Mouse (Mus musculus) liver, adult 2 months (tissue): ENCODE data around the gene Rbm38. TPM values are rescaled to one million over a fixed set of nuclear protein-coding genes. Genes with fewer than 3 reads are reported as not detected.

Source experiments
- DNase-seq: peaks from one replicate; pipeline ENCODE4 v3.0.0-alpha.2; 2011; ENCODE audit warnings: low read depth, low spot score; ENCODE audit errors: extremely low read depth
- H3K27ac ChIP-seq: fragments of 200-500 bp; replicated peaks from 2 replicates; pipeline ENCODE4 v1.5.1; 2012; ENCODE audit warnings: low read depth, mild to moderate bottlenecking, control low read depth, inconsistent platforms, low read length; ENCODE audit not compliant: insufficient read depth
- H3K27me3 ChIP-seq: fragments of 200-500 bp; 2 replicates; pipeline ENCODE4 v1.6.1; 2012; ENCODE audit warnings: mild to moderate bottlenecking, moderate library complexity, low read length, inconsistent platforms; ENCODE audit not compliant: control insufficient read depth, insufficient read depth
- H3K36me3 ChIP-seq: fragments of 200-500 bp; 2 replicates; pipeline ENCODE4 v1.6.1; 2012; ENCODE audit warnings: low read length, inconsistent platforms; ENCODE audit not compliant: control insufficient read depth, insufficient read depth
- H3K4me1 ChIP-seq: fragments of 200-500 bp; 2 replicates; pipeline ENCODE4 v1.6.1; 2011; ENCODE audit warnings: low read length; ENCODE audit not compliant: control insufficient read depth, insufficient read depth
- H3K4me3 ChIP-seq: fragments of 200-500 bp; 2 replicates; pipeline ENCODE4 v1.5.1; 2011; ENCODE audit warnings: low read depth, mild to moderate bottlenecking, control low read depth, low read length, moderate library complexity; ENCODE audit not compliant: insufficient read depth
- H3K79me2 ChIP-seq: fragments of 200-500 bp; 2 replicates; pipeline ENCODE4 v1.6.1; 2012; ENCODE audit warnings: inconsistent platforms, mild to moderate bottlenecking, low read length, moderate library complexity; ENCODE audit not compliant: control insufficient read depth, insufficient read depth
- H3K9ac ChIP-seq: fragments of 200-500 bp; 2 replicates; pipeline ENCODE4 v1.6.1; 2012; ENCODE audit warnings: low read depth, mild to moderate bottlenecking, control low read depth, inconsistent platforms, low read length
- CTCF ChIP-seq: fragments of 200-500 bp; IDR thresholded peaks from 2 replicates; pipeline ENCODE4 v1.5.1; 2011; ENCODE audit warnings: low read depth, low read length, control low read depth
- POLR2A ChIP-seq: fragments of 200-500 bp; IDR thresholded peaks from 2 replicates; pipeline ENCODE4 v1.6.1; 2011; ENCODE audit warnings: low read length, control low read depth; ENCODE audit not compliant: insufficient read depth; ENCODE audit errors: extremely low read depth
- WGBS: fragments of 180-500 bp; shearing (Covaris S2); methylation state at CpG from one replicate; pipeline ENCODE4 v1.1.7; 2018; 5-methylcytosine and 5-hydroxymethylcytosine counted together
- polyA plus RNA-seq: library from polyadenylated mRNA; depleted of rRNA; stranded (reverse); fragments of >200 nt; gene quantifications from 2 replicates; pipeline ENCODE4 v1.2.3, GENCODE M21; 2012
- total RNA-seq: library from RNA; depleted of rRNA; stranded (reverse); fragments of >200 nt; gene quantifications from 2 replicates; pipeline ENCODE4 v1.2.3, GENCODE M21; 2014

Gene Rbm38
- total and polyA plus RNA-seq, 2 experiments: 0.55 to 11.1 TPM

DNA sequence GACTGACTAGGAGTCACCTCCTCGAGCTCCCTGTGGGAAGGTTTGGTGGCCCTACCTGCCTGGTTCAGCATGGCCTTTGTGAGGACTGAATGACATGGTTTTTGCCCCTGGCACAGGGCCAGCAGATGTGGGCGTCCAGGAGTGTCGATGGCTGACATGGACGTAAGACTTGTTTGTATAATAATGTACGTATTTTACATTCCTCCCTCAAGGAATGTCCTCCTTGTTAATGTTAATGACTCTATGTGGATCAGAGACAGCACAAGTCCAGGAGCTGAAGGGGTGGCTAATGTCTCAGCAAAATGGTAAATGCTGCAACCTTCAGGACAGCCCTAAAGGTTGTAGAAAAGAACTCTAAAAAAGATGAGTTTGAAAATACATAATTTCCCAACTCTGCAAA lies 53.4 kb downstream of the Rbm38 start:
- no peak for DNase-seq
- Histone ChIP-seq H3K27me3 (no peaks in the 10 kb centered on the region), H3K4me3 (no peak overlapping the region), H3K36me3 (no peaks in the 10 kb centered on the region), H3K9ac (no peak overlapping the region), H3K4me1 (no peaks in the 10 kb centered on the region), H3K79me2 (no peaks in the 10 kb centered on the region), H3K27ac (no peak overlapping the region)
- 40% methylated on average over 5 of the region's 5 CpGs for WGBS
- TF ChIP-seq CTCF: no peak
- TF ChIP-seq POLR2A: no peak

- Histone ChIP-seq H3K27me3 (no peaks in the 10 kb centered on the region), H3K36me3 (no peaks in the 10 kb centered on the region), H3K79me2 (no peaks in the 10 kb centered on the region), H3K27ac (no peak overlapping the region), H3K4me1 (no peaks in the 10 kb centered on the region), H3K9ac (no peak overlapping the region), H3K4me3 (no peak overlapping the region)
- no peak for TF ChIP-seq POLR2A
- no peak for TF ChIP-seq CTCF
- 51% methylated on average over 9 of the region's 9 CpGs for WGBS
- DNase-seq: no peak
These were observed 56.6 kb downstream of the Rbm38 start for GRCm38 (mm10) chr2:173076921-173077320.

GRCm38 (mm10) chr2:173079766-173080549 lies 59.7 kb downstream of the Rbm38 start:
- TF ChIP-seq CTCF: no peak
- no peak for TF ChIP-seq POLR2A
- 78% methylated on average over 10 of the region's 10 CpGs for WGBS

GRCm38 (mm10) chr2:173080785-173081241 lies 60.5 kb downstream of the Rbm38 start:
- Histone ChIP-seq H3K27me3 (no peaks in the 10 kb centered on the region), H3K4me1 (no peaks in the 10 kb centered on the region), H3K4me3 (no peak overlapping the region), H3K27ac (no peak overlapping the region), H3K36me3 (no peaks in the 10 kb centered on the region), H3K79me2 (no peaks in the 10 kb centered on the region), H3K9ac (no peak overlapping the region)
- DNase-seq: peak; percentile 49
- TF ChIP-seq POLR2A (no peak), CTCF (peak; percentile 95)
- 28% methylated on average over 10 of the region's 10 CpGs for WGBS

More at GRCm38 (mm10) chr2:173079766-173080549, 59.7 kb downstream of the Rbm38 start:
- no peak for DNase-seq
- no peaks in the 10 kb centered on the region for H3K4me1 ChIP-seq
- H3K36me3 ChIP-seq: no peaks in the 10 kb centered on the region
- no peak overlapping the region for H3K27ac ChIP-seq
- H3K9ac ChIP-seq: no peak overlapping the region
- H3K79me2 ChIP-seq: no peaks in the 10 kb centered on the region
- H3K4me3 ChIP-seq: no peak overlapping the region
- H3K27me3 ChIP-seq: no peaks in the 10 kb centered on the region

GRCm38 (mm10) chr2:173082706-173083105 lies 62.4 kb downstream of the Rbm38 start:
- Histone ChIP-seq H3K79me2 (no peaks in the 10 kb centered on the region), H3K36me3 (no peaks in the 10 kb centered on the region), H3K4me1 (no peaks in the 10 kb centered on the region), H3K4me3 (no peak overlapping the region), H3K27ac (no peak overlapping the region), H3K27me3 (no peaks in the 10 kb centered on the region), H3K9ac (no peak overlapping the region)
- no peak for TF ChIP-seq POLR2A
- TF ChIP-seq CTCF: no peak
- WGBS: 86% methylated on average over 3 of the region's 3 CpGs
- DNase-seq: no peak

- Histone ChIP-seq H3K27me3 (no peaks in the 10 kb centered on the region), H3K9ac (no peak overlapping the region), H3K36me3 (no peaks in the 10 kb centered on the region), H3K79me2 (no peaks in the 10 kb centered on the region), H3K27ac (no peak overlapping the region), H3K4me1 (no peaks in the 10 kb centered on the region), H3K4me3 (no peak overlapping the region)
- WGBS: 77% methylated on average over 9 of the region's 9 CpGs
- no peak for DNase-seq
- TF ChIP-seq CTCF (no peak), POLR2A (no peak)
These were observed 62.8 kb downstream of the Rbm38 start for GRCm38 (mm10) chr2:173083106-173083505.
